Mouse (Mus musculus): ENCODE results near the gene Ppp4r3b.
A peak's percentile ranks its signal among the peaks of the same experiment; 100 is the strongest.

Gene Ppp4r3b

DNA sequence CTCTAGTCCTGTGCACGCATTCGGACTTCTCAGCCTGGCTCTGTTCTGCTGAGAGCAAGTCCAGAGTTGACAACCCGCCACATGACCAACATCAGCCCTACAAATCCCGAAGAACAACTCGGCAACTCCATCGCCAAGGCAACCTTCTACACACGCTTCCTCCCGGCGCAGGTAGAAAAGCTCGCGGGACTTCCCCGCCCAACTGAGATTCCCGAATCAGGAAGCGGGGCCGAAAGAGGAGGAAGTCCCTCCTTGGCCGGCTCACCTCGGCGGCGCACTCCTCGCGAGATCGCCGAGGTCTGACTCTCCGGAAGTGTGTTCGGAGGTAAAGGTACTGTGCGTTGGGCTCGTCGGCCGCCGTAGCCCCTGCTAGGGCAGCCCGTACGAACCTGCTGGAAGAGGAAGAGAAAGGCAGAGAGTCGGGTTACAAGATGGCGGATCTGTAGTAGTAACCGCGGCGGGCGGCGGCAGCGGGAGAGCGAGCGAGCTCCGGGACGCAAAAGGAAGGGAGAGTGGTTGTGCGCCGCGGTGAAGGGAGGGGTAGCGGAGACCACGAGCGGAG, at the start of gene Ppp4r3b:
Gene Ppp4r3b (plus strand): TSS at position 328 of the 562 bp plus-strand sequence.
- DNase-seq, result peak; percentile 99

DNA sequence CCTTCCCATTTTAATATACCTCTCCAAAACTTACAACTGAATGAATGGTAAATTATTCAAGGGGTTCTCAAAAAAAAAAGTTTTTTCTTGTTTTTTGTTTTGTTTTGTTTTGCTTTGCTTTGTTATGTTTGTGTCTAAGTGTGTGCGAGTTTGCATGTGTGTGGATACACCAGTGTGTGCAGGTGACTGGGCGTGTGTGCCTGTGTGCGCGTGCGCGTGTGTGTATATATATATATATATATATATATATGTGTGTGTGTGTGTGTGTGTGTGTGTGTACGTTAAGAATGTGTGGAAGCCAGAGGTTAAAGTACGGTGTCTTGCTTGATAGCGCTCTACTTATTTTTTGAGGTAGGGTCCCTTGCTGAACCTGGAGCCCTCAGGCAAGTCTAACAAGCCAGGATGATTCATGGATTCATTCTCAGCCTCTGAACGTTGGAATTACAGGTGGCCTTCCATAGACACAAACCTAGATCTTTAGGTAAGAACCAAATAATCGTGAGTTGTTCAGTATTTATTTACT, 42.8 kb upstream of the Ppp4r3b start:
- peak; percentile 0 for DNase-seq

DNA sequence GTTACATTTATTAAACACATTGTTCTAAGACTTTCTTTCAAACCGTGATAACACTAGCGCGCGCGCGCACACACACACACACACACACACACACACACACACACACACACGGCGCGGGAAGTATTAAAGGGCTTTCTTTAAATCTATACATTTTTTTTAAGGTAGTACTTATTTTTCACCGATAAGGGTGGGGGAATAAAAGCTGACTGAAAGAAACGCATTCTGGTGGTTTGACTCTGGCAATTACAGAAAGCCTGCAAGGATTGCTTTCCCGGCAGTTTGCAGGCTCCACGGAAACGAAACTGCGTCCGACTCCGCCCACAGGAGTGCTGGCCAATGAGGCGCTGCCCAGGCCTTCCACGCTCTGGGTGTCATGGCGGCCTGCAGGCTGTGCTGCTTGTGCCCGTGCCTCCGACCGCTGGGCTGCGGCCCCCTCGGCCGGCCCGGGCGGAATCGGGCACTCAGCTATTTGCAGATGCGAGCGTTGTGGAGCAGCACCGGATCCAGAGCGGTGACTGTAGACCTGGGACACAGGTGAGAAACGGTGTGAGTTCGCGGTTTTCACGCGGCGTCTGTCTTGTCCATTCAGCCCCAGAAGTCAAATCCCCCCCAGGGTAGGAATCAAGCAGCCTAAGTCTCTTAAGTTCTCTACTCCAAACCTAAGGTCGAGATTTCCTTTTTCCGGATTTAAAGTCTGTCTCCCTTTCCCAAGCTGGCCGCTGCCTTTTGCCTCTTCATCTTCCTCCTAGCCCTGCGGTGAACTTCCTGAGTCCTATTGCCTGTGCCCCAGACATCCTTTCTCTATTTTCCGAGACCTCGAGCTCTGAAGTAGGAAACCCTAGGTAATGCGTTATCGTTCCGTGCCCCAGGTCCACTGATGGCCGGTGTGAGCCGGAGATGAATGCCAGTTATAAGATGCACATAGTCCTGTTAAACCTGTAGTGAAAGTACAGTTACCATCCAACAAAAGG, 42.0 kb upstream of the Ppp4r3b start, which contains the start of gene Pnpt1:
Gene Pnpt1 (plus strand): TSS at position 360 of the 971 bp plus-strand sequence.
- peak; percentile 96 for DNase-seq

DNA sequence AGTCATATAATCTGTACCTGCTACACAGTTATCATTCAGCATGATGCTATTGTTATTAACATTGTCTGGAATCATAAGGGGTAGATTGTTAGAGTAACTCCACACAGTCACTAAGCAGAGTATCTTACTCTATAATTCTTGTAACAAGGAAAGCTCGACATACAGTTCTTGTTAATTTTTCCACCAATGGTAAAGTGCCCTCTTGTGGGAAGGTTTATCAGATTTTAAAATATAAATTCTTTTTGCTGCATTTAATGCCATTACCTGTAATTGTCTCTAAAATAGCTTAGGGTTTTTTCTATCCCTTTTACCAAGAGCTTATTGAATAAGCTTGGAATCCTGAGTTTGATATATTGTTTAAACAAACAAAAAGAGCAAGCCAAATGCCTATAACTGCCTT, 32.0 kb upstream of the Ppp4r3b start:
- no peak for DNase-seq

DNA sequence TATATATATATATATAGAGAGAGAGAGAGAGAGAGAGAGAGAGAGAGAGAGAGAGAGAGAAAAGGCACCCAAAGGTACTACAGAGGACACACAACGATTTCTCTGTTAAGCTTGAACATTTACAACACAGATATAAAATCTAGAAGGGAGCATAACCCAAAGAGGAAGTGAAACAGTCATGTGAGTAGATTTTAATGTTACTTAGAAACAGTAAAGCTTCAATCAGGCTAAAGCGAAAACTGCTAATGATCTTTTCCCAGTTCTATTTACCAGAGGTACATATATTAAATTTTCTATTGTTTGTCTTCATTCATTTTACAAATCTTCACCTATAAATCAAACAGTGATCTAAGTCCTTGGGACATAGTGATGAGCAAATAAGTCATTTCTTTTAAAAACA, 23.8 kb upstream of the Ppp4r3b start:
- DNase-seq, result no peak

DNA sequence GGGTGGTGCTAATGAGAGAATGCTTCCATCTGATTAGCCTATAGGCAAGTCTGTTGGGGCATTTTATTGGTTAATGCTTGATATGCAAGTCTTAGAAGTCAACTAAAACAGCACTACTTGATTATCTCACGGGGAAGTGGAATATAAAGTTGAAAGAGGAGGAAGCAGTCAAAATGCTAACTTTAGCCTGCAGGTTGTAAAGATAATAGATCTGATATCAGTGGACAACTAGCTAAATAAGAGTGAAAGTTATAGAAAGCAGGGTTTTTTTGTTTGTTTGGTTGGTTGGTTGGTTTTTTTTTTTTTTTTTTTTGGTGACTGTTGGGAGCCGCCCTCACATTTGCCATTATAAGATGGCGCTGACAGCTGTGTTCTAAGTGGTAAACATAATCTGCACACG, 9.1 kb upstream of the Ppp4r3b start:
- DNase-seq, result no peak

DNA sequence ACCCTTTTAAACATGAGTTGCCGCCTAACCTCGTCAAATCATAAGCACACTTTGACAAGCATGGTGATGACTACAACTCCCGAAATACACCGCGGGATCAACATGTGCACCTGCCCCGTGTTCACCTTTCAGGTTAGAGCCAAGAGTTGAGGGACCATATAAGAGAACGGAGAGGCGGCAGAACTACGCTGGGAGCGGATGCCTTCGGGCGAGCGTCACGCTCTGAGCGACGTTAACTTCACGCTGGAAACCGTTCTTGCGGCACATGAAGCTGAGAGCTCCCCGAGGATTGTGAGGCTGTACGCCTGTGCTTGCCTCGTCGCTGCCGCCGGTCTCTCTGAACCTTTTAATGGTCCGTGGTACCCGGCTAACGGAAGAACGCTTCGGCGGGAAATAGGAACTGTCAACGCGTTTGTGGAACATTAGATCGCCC, 715 bp upstream of the Ppp4r3b start:
- DNase-seq, result peak; percentile 81

DNA sequence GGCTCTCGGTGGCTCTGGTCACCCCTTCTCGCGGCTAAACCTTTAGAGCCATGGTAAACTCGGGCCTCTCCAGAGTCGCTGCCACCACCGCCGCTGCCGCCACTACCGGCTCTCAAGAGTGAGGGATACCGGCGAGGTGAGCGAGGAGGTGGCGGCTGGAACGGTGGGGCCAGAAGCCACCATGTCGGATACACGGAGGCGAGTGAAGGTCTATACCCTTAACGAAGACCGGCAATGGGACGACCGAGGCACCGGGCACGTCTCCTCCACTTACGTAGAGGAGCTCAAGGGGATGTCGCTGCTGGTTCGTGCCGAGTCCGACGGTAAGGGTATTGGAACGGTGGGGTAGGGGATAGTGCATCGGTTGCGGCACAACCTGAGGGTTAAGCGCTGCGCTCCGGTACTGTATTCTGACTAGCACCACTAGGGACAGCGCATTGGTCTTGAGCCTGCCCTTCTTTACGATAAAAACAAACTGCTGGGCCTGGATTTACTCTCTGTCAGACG, 488 bp downstream of the Ppp4r3b start:
- peak; percentile 73 for DNase-seq

DNA sequence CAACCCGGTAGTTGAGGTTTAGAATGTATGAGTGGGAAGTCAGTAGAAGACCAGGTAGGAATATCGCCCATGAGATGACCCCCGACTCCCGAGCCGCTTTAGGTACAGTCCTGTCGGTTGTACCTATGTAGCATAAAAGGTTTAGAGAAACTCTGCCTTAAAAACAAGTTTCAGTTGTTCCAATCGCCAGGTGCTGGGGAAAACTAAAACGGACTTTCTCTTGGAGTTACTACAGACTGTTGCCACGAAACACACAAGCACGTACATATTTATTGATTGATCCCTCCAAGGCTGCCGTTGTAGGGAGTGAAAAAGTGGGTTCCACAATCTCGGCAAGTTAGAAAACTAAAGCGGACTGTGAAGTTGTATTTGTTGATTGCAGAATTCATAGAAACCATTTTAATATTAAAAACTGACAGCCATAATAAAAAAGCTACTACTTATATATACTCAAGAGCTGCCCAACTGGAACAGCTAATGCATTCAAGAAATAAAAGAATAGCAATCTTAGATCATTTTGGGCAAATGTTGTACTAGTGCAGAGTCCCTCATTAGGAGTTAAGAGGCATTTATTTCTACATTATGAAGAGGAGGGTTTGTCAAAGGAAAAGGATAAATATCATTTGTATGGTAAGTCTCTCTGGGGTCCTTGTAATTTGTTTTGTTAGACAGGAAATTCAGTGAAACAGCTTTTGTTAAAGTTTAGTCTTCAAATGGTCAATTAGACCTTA, 1.2 kb downstream of the Ppp4r3b start:
- no peak for DNase-seq

DNA sequence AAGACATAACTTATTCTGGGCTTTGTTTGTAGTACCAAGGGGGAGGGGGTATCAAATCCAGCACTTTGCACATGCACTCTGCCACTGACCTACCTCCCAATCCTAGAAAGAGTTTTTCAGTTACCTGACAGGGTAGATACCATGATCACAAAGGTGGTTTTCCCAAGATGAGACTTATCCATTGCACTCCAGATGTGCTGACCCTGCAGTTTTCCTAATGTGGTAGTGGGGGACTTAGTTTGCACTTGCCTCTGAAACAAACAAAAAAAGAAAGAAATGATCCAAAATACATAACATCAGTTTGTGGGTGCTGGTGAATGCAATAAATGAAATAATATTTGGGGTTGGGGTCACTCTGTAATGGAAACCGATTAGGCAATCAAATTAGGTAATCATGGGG, 6.6 kb downstream of the Ppp4r3b start:
- no peak for DNase-seq

DNA sequence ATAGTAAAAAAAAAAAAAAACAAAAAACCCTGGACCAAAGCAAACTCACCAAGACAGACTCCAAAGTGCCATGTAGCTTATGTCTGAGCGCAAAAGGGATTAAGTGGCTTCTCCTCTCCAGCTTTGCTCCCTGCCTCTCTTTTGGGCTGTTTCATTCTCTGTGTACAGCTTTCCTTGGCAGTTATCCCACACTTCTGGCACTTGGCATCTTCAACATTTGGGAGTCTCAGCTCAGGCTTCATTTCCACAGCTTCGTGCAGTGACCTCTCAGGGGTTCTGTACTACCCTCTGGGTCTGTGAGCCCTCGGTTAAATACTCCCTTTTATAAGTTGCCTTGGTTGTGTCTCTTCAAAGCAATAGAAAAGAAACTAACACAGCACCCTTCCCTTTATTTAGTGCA, 8.0 kb downstream of the Ppp4r3b start:
- no peak for DNase-seq

DNA sequence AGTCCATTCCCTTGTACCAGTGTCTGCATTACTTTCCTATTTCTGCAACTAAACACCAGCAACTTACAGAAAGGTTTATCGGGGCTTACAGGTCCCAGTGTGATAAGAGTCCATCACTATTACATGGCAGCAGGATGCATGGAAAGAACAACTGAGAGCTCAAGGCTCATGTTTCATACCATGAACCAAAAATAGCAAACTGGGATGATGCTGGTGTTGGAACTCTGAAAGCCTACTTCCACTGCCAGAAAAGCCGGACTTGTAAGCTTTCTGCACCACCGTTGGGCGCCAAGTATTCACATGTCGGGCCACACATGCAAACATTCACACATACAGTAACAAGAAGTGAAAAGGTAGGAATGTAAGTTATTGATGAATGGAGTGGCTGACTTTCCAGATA, 9.1 kb downstream of the Ppp4r3b start:
- no peak for DNase-seq

DNA sequence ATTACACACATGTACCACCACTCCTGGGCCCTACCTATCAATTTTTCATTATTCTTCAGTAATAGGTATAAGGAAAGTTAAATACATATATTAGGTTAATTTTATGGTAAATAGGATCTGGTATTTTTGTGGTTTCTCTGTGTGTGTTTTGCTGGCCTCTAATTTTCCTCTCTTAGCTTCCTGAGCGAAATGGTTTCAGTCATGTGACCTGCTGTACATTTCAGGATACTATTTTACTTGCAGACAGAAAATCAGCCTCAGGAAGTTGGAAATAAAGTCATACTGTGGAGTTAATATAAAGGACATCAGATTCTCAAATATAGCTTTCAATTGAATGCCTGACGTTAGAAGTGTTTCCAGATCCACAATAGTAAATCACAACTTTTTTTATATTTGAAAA, 16.3 kb downstream of the Ppp4r3b start:
- DNase-seq, result no peak

DNA sequence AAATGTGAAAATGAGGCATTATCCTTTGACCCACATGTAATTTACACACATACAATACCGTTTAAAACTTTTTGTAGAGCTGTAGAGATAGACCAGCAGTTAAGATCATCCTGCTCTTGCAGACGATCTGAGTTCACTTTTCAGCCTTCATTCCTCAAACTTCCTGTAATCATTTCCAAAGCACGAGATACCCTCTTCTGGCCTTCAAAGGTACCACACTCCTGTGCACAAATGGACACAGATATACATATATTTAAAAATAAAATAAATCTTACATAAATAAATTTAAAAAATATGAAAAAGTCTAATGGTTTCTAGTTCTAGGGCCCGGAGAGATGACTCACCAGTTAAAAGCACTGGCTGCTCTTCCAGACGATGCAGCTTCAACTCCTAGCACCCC, 31.0 kb downstream of the Ppp4r3b start:
- DNase-seq, result no peak

DNA sequence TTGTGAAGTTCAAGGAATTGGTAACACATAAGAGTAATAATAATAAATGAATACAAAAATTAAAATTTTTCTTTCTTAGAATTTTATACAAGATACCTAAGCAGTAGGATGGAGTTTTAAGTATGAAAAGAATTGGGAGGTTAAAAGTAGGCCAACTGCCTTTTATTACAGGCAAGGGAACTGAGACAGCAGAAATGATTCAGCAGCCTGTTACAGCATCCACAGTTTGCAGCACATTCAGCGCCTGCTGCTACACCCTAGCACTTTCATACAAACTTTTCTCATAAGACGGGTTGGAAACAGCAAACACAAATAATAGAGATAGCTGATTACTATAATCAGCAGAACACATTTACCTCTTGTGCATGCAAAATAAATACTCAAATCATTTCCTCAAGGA, 37.1 kb downstream of the Ppp4r3b start:
- no peak for DNase-seq

DNA sequence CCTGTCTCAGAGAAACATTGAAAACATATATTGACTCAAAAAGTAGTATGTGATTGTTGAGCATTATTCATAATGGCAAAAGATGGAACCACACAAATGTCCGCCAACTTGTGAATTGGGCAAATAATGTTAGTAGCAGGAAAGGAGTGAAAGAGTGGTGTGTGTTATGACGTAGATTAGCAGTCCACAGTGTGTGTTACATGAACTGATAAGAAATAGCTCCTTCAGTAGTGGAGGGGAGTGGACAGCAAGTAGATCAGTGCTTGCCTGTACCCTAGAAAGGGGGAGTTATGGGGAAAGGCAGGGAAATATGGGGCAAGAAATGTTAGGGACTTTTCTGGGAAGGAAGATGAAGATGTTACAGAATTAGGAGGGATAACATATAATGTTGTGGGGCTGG, 43.5 kb downstream of the Ppp4r3b start:
- no peak for DNase-seq

DNA sequence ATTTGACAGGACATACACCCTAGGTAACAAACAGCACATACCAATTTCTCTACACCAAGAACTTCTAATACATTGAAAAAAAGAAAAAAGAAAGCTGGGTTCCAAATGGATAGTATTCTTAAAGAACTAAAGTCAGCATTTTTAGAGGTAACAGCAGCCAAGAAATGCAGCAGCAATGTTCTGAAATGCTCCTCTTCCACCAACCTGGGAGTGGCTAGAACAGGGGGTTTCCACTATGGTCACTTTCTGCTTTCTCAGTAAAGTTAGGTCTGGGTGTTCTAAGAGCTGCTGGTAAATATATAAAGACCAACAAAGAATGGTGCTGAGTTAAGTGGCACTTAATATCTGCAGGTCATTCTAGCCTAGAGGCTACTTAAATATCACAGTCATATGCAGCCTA, 46.4 kb downstream of the Ppp4r3b start:
- DNase-seq, result no peak

DNA sequence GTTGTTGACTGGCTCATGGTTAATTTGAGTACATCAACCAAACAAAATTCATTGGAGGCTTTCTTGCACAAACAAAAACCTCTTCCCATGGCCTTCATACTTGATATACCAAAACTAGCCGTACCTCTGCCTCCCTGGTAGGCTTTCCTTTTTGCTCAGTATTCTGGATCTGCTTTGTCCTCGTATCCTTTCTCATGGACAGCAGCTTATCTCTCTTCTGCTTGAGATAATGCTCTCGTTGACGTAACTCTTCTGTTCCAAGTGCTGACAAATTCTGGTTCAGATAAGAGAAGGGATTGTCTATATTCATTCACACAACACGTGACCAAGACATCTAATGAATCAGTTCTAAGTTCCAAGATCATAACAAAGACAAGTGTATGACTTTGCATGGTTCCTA, 49.6 kb downstream of the Ppp4r3b start:
- no peak for DNase-seq

DNA sequence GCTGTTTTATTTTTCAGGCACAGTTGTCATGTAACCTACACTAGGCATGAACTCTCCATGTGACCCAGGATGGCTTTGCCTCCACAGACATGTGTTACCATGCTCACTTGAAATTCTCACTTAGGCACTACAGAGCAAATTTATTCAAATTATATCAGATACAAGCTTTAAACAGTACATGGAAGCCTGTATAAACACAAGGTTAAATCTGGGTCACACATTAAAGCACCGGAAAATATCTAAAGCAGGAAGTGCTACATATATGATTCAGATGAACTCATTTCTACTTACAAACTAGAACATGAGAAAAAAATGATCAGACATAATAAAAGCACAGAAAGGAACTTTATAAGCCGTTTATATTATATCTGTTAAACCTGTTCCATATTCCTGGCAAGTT, 52.1 kb downstream of the Ppp4r3b start:
- no peak for DNase-seq

DNA sequence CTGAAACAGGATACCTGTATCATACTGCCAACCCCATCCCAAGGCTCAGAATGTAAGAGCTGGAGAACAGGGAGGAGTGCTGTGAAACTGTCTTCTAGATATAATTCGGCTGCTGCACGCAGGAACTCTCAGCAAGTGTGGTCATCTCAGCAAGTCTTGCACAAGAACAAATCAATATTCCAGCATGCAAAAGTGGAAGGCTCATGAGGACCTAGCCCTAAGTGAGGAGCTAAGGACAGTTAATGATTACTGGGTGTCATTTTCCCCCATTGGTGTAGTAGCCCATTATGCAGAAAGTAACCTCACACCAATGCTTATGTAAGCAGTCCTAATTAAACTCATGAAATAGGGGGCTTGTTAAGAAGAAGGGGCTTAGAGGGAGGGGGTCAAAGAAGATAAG, 56.3 kb downstream of the Ppp4r3b start:
- DNase-seq, result no peak

DNA sequence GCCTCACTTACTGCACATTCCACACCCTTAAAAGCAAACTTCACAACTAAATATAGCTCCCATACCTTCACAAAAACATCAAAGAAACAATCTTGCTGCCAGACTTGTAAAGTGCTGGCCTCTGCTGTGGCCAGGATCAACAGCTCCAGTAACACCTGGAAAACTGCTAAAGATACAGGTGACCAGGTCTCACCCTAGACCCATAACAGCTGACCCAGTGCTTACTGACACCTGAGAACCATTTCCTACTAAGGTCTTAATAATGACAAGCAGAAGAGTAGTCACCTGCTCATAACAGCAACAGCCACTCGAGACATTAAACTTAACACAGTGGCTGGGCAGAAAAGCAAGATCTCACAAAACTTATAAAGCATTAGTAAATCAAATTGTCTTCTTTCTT, 60.9 kb downstream of the Ppp4r3b start:
- no peak for DNase-seq

DNA sequence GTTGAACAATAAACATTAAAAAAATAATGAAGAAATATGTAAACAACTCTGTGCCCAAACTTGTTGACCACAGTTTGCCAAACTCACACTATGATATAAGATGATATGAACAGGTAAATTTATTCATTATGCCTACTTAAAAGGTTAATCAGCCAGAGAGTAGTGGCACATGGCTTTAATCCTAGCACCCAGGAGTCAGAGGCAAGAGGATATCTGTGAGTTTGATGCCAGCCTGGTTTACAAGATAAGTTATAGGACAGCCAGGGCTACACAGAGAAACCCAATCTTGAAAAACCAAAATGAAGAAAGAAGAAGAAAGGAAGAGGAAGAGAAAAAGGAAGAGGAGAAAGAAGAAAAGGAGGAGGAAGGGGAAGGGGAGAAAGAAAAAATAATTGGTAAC, 64.7 kb downstream of the Ppp4r3b start:
- DNase-seq, result no peak

DNA sequence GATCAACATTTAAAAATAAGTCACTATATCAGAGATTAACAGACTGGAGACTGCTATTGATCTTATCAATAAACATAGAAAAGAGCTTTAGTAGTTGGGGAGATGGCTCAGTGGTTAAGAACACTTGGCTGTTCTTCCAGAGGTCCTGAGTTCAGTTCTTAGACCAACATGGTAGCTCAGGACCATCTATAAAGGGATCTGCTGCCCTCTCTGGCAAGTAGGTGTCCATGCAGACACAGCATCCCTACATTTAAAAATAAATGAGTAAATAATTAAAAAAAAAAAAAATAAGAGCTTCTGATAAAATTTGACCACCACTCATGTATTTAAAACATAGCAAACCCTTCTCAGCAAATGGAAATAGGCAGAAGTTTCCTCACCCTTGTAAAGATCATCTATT, 65.4 kb downstream of the Ppp4r3b start:
- DNase-seq, result no peak

Measured in lung, postnatal 36 days (tissue).